Mouse (Mus musculus) fat pad, adult 2 months (tissue): ENCODE data around the gene Gnai3.

Experiments
- DNase-seq: peaks from one replicate; pipeline ENCODE4 v3.0.0-alpha.2; 2011; ENCODE audit warnings: low read depth, low spot score; ENCODE audit errors: extremely low read depth

The Gnai3 gene

GRCm38 (mm10) chr3:108112666-108113065, 33.3 kb downstream of the Gnai3 start:
- DNase-seq, result no peak

- DNase-seq, result no peak
Observed at GRCm38 (mm10) chr3:108112246-108112645, 33.7 kb downstream of the Gnai3 start.

GRCm38 (mm10) chr3:108111320-108111719, 34.6 kb downstream of the Gnai3 start:
- DNase-seq, result no peak

DNA sequence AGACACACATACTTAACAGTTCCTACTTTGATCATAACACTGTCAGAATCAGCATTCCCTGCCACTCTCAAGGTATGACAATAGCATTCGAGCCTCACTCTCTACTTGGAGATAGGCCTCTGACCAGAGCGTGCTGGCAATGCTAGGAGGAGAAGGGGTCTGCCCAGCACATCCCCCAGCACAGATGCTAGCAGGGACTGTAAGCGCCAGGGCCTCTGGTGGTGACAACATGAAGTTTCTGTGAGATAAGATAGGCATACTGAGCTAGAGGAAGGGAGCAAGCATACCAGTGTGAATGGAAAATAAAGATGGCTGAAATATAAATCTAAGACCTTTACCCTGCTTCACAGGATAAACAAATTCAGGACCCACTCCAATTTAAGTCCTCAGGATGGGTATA, 40.7 kb downstream of the Gnai3 start:
- DNase-seq, result no peak

DNA sequence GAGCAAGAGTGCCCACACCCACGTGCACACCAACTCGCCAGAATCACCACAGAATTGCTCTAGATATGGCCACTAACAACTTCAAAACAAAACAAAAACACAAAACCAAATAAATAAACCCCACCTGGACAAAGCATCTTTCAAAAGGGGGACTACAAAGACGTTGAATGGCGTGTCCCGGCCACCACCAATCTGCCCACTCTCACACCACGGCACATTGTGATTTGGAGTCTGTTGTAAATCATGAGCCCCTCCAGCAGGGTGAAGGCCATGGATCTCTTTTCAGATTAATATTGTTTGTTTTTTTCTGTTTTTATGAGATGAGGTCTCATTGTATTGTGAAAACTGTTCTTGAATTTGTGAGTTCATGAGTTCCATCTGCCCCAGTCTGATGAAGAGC, 43.9 kb downstream of the Gnai3 start:
- DNase-seq, result no peak

DNA sequence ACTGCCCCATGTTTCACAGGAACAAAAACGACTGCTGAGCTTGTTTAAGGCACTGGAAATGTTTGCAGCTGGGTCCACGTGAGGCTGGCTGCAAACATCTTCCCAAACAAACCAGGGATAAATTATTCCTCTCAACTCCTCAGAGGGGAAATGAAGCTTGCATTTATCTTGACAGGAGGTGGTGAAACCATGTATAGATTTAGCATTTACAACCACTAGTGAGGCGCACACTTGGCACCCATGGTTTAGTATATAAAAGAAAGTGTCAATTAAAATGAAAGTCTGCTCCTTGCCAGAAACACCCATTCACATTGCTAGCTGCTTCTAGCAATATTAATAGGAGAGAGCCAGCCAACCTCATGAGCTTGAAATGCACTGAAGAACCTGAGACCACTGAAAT, 44.4 kb downstream of the Gnai3 start:
- no peak for DNase-seq

- DNase-seq, result no peak
Observed at GRCm38 (mm10) chr3:108098316-108098715, 47.6 kb downstream of the Gnai3 start.

DNA sequence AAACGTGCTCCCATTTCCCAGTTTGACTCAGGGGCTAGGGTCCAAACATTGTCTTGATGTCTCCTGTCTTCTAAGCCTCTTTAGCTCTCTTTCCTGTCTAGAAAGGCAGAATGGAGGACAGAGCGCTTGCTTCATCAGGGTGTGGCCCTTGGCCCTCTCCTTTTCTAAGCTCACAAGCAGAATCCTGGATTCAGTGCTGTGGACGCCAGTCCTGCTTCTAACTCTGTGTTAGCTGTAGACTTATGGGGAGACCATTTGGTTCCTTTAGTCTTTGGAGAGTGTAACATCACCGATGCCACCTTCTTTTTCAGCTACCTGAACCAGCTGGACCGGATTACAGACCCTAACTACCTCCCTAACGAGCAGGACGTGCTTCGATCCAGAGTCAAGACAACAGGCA, 48.3 kb downstream of the Gnai3 start:
- no peak for DNase-seq

- DNase-seq, result no peak
Observed at GRCm38 (mm10) chr3:108096726-108097125, 49.2 kb downstream of the Gnai3 start.

GRCm38 (mm10) chr3:108096226-108096625, 49.7 kb downstream of the Gnai3 start:
- DNase-seq, result no peak

DNA sequence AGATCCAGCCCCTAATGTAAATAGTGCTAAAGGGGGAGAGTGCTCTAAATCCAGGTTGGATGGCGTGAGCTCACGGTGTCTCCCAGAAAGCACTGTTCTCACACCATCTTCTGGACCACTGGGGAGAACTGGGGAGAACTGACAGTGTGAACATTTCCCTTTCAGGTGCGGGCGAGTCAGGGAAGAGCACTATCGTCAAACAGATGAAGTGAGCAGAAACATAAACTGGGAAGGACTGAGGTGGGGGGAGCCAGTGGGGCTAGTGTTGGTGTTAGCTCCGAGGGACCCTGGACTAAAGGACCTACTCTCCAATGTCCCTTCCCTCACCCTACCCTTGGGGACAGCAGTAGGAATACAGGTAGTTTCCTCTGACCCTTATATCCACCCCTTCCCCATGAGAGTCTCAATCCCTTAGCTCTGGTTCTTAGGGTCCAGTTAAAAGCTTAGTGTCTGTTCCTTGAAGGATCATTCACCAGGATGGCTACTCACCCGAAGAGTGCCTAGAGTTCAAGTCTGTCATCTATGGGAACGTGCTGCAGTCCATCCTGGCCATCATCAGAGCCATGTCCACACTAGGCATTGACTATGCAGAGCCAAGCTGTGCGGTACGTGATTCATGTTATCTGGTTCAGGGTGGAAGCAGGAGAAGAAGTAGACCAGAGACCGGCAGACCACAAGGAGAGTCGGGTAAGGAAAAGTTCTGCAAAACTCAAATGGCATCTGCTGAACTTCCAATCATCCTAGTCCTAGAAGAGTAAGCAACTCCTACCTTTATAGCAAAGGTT, 50.8 kb downstream of the Gnai3 start:
- no peak for DNase-seq

DNA sequence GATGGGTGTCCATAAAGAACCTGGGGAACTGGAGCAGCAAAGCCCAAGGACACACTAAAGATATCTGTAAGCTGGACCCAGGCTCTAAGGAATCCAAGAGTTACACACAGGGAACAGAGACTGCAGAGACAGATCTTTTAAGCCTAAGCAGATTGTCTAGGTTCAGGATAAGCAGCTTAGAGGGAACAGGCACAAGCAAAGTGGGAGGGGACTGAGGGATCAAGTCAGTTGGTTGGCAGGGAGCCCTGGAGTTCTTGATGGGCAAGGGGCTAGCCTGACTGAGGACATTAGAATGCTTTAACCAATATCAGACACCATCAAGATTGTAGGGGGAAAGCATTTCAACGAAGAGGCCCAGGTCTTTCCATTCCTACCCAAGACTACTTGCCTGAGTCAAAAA, 51.8 kb downstream of the Gnai3 start:
- no peak for DNase-seq

GRCm38 (mm10) chr3:108093306-108093705, 52.6 kb downstream of the Gnai3 start:
- DNase-seq, result no peak

GRCm38 (mm10) chr3:108092536-108093115, 53.3 kb downstream of the Gnai3 start, which contains the start of gene Gnat2:
Gnat2 (plus strand) TSS chr3:108092789.
- no peak for DNase-seq

DNA sequence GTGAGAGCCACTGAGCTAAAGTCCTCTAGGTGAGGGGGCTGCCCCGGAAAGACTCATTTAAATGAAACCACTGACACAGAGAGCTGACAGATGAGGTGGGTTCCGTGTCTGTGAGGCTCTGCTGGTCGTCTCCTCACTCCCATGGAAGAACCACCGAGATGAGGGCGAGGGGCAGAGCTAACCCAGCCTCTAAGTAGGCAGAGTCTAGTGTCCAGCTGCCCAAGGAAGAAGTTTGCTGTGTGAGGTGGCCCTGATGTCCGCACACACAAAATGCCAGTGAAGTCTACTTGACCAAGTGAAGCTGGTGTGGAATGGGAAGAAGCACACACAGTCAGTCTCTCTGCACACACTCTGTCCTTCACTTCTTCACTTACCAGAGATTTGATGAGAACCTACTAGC, 53.9 kb downstream of the Gnai3 start:
- DNase-seq, result no peak

DNA sequence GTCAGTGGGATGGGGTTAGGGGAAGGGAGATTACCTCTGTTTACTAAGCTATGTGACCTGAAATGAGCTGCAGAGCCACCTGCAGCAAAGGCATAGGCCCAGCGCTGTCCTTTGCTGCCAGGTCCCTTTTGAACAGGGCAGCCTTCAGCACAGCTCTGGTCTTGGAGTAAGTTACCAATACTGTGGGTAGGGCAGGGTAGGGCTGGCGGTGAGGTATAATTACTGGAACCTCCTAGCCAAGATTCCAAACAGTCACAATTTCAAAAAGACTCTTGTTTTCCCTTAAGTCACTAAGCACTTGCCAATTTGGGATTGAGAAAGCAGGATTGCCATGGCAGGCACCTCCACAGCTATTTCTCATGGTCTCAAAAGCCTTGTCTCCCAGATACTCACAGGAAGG, 55.4 kb downstream of the Gnai3 start:
- DNase-seq, result no peak

- no peak for DNase-seq
Observed at GRCm38 (mm10) chr3:108089916-108090315, 56.0 kb downstream of the Gnai3 start.

DNA sequence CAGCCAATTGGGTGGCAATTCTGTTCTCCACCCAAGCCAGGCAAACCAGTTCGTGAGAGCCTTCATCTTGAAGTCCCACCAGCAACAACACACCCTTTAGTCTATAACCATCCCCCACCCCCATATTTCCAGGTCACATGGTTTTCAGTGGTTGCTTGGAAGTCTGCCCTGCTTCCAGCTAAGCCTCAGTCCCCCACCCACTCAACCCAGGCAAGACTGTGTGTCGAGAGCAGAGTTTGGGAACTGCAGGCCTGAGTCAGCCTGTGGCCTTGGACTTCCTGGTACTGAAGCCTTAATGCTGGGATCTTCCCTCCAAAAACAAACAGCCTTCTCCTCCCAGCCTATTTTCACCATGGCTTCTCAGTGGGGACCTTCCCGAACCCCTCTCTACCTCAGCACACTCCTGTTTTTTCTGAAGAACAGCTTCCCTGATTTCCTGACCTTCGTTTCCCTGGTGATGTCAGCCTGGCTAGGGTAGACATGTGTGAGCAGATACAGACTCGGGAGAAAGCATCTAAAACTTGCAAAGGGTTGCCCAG, 57.0 kb downstream of the Gnai3 start:
- DNase-seq, result no peak

DNA sequence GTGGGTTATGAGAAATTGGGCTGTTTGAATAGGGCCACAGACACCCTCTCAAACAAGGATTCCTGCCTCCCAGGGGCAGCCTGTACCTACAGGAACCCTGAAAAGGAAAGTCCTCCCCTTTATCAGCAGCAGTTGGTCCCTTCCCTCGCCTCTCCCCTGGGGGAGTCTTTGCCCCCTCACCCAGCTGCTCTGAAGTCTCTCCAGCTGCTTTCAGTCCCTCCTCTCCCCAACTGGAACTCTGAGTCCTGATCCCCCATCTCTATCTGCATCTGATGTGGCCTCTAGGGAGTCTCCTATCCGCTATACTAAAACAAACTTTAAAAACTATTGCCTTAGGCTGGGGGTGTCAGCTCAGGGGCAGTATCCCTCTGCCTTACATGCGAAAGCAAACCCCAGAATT, 58.6 kb downstream of the Gnai3 start:
- DNase-seq, result no peak

- DNase-seq, result peak; percentile 61
Observed at GRCm38 (mm10) chr3:108086470-108086979, 59.4 kb downstream of the Gnai3 start, which contains the start of gene Ampd2. Ampd2 (minus strand) TSS chr3:108086651.

- no peak for DNase-seq
Observed at GRCm38 (mm10) chr3:108085721-108086469, 60.1 kb downstream of the Gnai3 start.
